Mouse (Mus musculus): ENCODE results near the gene Taar2. TPM values are rescaled to one million over a fixed set of nuclear protein-coding genes. Genes with fewer than 3 reads are reported as not detected.
A peak's percentile ranks its signal among the peaks of the same experiment; 100 is the strongest.

Taar2 gene
- total RNA-seq, 2 experiments from 2014 or later = not detected

DNA sequence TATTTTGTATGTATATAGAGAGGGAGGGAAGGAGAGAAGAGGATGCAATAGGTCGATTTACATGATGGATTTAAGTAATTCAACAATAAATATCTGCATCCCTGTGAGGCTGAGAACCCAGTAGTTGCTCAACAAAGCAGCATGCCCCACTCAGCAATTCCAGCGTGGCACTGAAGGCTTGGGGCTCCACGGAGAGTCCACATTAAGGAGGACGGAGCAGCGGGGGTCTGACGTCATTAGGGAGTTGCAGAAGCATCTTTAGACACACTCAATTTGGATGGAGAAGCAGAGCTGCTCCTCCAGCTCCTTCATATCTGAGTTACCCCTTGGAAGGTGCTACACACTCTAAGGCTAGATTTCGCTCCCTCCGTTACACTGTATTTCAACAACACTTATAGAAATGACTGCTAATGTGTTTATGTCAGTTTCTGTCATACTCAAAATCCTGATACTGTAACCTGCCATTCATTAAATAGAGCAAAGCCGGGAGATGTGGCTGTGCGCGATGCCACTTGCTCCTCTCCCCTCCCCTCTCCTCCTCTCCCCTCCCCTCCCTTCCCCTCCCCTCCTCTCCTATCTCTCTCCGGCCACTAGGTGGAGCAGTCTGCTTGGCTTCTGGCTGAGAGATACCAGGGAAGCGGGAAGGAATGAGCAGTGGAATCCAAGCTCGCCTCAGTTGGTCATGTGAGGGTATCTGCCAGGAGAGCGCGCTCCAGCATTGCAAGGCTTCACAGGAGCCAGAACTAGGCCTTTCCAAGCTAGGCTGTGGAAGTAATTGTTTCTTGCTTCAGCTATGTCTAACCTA is 40.7 kb downstream of the Taar2 start:
- ATAC-seq (replicated peaks; ENCODE audit: poor library complexity) = peak; percentile 100

DNA sequence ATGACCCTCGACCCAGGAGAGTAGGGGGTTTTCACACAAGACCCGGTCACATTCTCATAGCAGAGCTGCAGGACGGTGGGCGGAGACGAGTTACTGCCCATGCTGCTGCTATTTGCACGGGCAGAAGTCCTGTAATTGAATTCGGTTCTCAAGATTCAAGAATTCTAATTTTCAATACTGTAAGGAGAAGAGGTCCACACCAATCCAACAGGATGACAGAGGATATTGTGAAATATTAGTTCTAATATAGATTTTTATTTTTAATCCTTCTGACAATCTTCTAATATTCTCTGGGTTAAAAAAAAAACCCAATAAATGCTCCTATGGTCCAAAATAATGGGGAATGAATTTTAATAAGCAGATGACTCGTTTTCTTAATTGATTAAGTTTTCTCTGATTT is 47.2 kb downstream of the Taar2 start, which contains the start of gene Taar6:
Gene Taar6 (minus strand): TSS at position 101 of the 400 bp plus-strand sequence.
- no peak for ATAC-seq (replicated peaks; ENCODE audit: poor library complexity)

DNA sequence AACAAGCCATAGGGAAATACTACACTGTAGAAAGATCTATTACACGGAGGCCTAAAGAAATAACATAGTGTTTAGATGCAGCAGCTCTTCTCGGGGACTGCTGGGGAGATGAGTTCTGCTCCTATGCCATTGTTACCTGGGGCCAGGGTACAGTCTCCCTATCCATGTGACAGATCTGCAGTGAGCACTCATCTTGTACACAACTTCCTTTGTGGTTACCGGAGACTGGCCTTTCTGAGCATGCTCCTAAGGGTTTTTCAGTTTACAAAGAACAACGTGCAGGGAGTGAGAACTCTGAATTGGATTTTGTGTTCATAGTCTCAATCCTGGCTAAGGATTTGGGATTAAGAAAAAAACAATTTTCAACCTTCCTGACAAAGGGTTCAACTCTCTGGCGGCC is 48.0 kb downstream of the Taar2 start:
- peak; percentile 61 for ATAC-seq (replicated peaks; ENCODE audit: poor library complexity)

Other genes with a start within 250 kb of the Taar2 start
- gene Rps12, start 151.3 kb upstream of the Taar2 start, total RNA-seq (2015) = 6,612 and 6,735 TPM in 2 replicates
- 1,835 and 2,039 TPM in 2 replicates for gene Rps12, start 151.3 kb upstream of the Taar2 start, total RNA-seq (2017)
- 0.51 and 3.6 TPM in 2 replicates for gene Slc18b1, start 141.6 kb upstream of the Taar2 start, total RNA-seq (2015)
- 0.04 and 0.30 TPM in 2 replicates for gene Slc18b1, start 141.6 kb upstream of the Taar2 start, total RNA-seq (2017)
- gene Vnn3, start 87.1 kb upstream of the Taar2 start, total RNA-seq (2015) = not detected in 2 replicates
- gene Vnn3, start 87.1 kb upstream of the Taar2 start, total RNA-seq (2017) = 0.21 TPM in 1 of 2 replicates, not detected in the other
- 0.17 TPM in 1 of 2 replicates, not detected in the other for gene Vnn1, start 43.9 kb upstream of the Taar2 start, total RNA-seq (2015)
- 0.04 TPM in 1 of 2 replicates, not detected in the other for gene Vnn1, start 43.9 kb upstream of the Taar2 start, total RNA-seq (2017)
- gene Taar1, start 18.2 kb upstream of the Taar2 start, total RNA-seq (2015) = not detected in 2 replicates
- not detected in 2 replicates for gene Taar1, start 18.2 kb upstream of the Taar2 start, total RNA-seq (2017)
- gene Taar3, start 11.0 kb downstream of the Taar2 start, total RNA-seq (2015) = not detected in 2 replicates
- gene Taar3, start 11.0 kb downstream of the Taar2 start, total RNA-seq (2017) = not detected in 2 replicates
- gene Taar4, start 21.9 kb downstream of the Taar2 start, total RNA-seq (2015) = not detected in 2 replicates
- not detected in 2 replicates for gene Taar4, start 21.9 kb downstream of the Taar2 start, total RNA-seq (2017)
- not detected in 2 replicates for gene Taar5, start 32.1 kb downstream of the Taar2 start, total RNA-seq (2015)
- gene Taar5, start 32.1 kb downstream of the Taar2 start, total RNA-seq (2017) = not detected in 2 replicates
- gene Taar6, start 47.1 kb downstream of the Taar2 start, total RNA-seq (2015) = not detected in 2 replicates
- gene Taar6, start 47.1 kb downstream of the Taar2 start, total RNA-seq (2017) = not detected in 2 replicates
- not detected in 2 replicates for gene Taar7a, start 54.9 kb downstream of the Taar2 start, total RNA-seq (2015)
- gene Taar7a, start 54.9 kb downstream of the Taar2 start, total RNA-seq (2017) = not detected in 2 replicates
- gene Taar7b, start 61.4 kb downstream of the Taar2 start, total RNA-seq (2015) = not detected in 2 replicates
- not detected in 2 replicates for gene Taar7b, start 61.4 kb downstream of the Taar2 start, total RNA-seq (2017)
- gene Taar7d, start 88.7 kb downstream of the Taar2 start, total RNA-seq (2015) = not detected in 2 replicates
- not detected in 2 replicates for gene Taar7d, start 88.7 kb downstream of the Taar2 start, total RNA-seq (2017)
- gene Taar7e, start 99.0 kb downstream of the Taar2 start, total RNA-seq (2015) = not detected in 2 replicates
- not detected in 2 replicates for gene Taar7e, start 99.0 kb downstream of the Taar2 start, total RNA-seq (2017)
- gene Taar7f, start 110.9 kb downstream of the Taar2 start, total RNA-seq (2015) = not detected in 2 replicates
- gene Taar7f, start 110.9 kb downstream of the Taar2 start, total RNA-seq (2017) = not detected in 2 replicates
- gene Taar8a, start 137.9 kb downstream of the Taar2 start, total RNA-seq (2015) = not detected in 2 replicates
- gene Taar8a, start 137.9 kb downstream of the Taar2 start, total RNA-seq (2017) = not detected in 2 replicates
- gene Taar8b, start 153.7 kb downstream of the Taar2 start, total RNA-seq (2015) = not detected in 2 replicates
- gene Taar8b, start 153.7 kb downstream of the Taar2 start, total RNA-seq (2017) = not detected in 2 replicates
- gene Taar8c, start 163.3 kb downstream of the Taar2 start, total RNA-seq (2015) = not detected in 2 replicates
- not detected in 2 replicates for gene Taar8c, start 163.3 kb downstream of the Taar2 start, total RNA-seq (2017)
- not detected in 2 replicates for gene Taar9, start 171.0 kb downstream of the Taar2 start, total RNA-seq (2015)
- not detected in 2 replicates for gene Taar9, start 171.0 kb downstream of the Taar2 start, total RNA-seq (2017)
- gene Stx7, start 210.7 kb downstream of the Taar2 start, total RNA-seq (2015) = 53.4 and 64.1 TPM in 2 replicates
- 47.2 and 55.5 TPM in 2 replicates for gene Stx7, start 210.7 kb downstream of the Taar2 start, total RNA-seq (2017)

Measured in megakaryocyte progenitor cell, adult 5-6 weeks (primary cell).